Mouse (Mus musculus) lung, postnatal 0 days (tissue): Measurements from ENCODE around the gene Gm17720. TPM values are rescaled to one million over a fixed set of nuclear protein-coding genes. Genes with fewer than 3 reads are reported as not detected.

Experiments used
- ATAC-seq: fragments of 200-750 bp; cut with Nextera tagmentation; 2 replicates; pipeline ENCODE4 v1.8.0; 2017; ENCODE audit warnings: moderate library complexity
- DNase-seq: peaks from one replicate; pipeline ENCODE4 v3.0.0-alpha.2; 2016; ENCODE audit warnings: low spot score
- H3K27ac ChIP-seq: fragments of 300-500 bp; sonication (generic); 2 replicates; pipeline ENCODE4 v1.5.1; 2014; ENCODE audit warnings: antibody characterized with exemption, mild to moderate bottlenecking, low read length, mixed read lengths
- H3K27me3 ChIP-seq: fragments of 300-500 bp; sonication (generic); replicated peaks from 2 replicates; pipeline ENCODE4 v1.6.1; 2014; ENCODE audit warnings: low read length, mixed read lengths; ENCODE audit not compliant: insufficient read depth
- H3K36me3 ChIP-seq: fragments of 300-500 bp; sonication (generic); 2 replicates; pipeline ENCODE4 v1.6.1; 2014; ENCODE audit warnings: low read length, mixed read lengths; ENCODE audit not compliant: insufficient read depth
- H3K4me1 ChIP-seq: fragments of 300-500 bp; sonication (generic); 2 replicates; pipeline ENCODE4 v1.6.1; 2014; ENCODE audit warnings: antibody characterized with exemption, low read depth, low read length, mixed read lengths; ENCODE audit not compliant: insufficient read depth
- H3K4me2 ChIP-seq: fragments of 300-500 bp; sonication (generic); replicated peaks from 2 replicates; pipeline ENCODE4 v1.6.1; 2014; ENCODE audit warnings: low read depth, mild to moderate bottlenecking, low read length, moderate library complexity, mixed read lengths
- H3K4me3 ChIP-seq: fragments of 300-500 bp; sonication (generic); 2 replicates; pipeline ENCODE4 v1.5.1; 2014; ENCODE audit warnings: low read depth, low read length
- H3K9ac ChIP-seq: fragments of 300-500 bp; sonication (generic); replicated peaks from 2 replicates; pipeline ENCODE4 v1.6.1; 2014; ENCODE audit warnings: low read depth, mild to moderate bottlenecking
- H3K9me3 ChIP-seq: fragments of 300-500 bp; sonication (generic); 2 replicates; pipeline ENCODE4 v1.6.1; 2016; ENCODE audit warnings: low read length, mixed read lengths
- CTCF ChIP-seq: IDR thresholded peaks from 2 replicates; pipeline ENCODE4 v1.5.1; 2016; ENCODE audit warnings: antibody characterized with exemption, mild to moderate bottlenecking
- EP300 ChIP-seq: IDR thresholded peaks from 2 replicates; pipeline ENCODE4 v1.6.1; 2016; ENCODE audit warnings: antibody characterized with exemption, mild to moderate bottlenecking, control low read depth
- WGBS: fragments of 180-500 bp; shearing (Covaris S2); extraction: QIAGEN DNeasy Blood & Tissue Kit; methylation state at CpG from one replicate; pipeline ENCODE4 v1.1.7; 2014; 5-methylcytosine and 5-hydroxymethylcytosine counted together
- polyA plus RNA-seq: library from polyadenylated mRNA; unstranded; fragments of >200 nt; fragmentation: Nextera tagmentation; extraction: Ambion mirVana; gene quantifications from 2 replicates; pipeline ENCODE4 v1.2.1, GENCODE M21; 2015

The Gm17720 gene
- polyA plus RNA-seq, 1 experiment from 2014 or later: not detected

DNA sequence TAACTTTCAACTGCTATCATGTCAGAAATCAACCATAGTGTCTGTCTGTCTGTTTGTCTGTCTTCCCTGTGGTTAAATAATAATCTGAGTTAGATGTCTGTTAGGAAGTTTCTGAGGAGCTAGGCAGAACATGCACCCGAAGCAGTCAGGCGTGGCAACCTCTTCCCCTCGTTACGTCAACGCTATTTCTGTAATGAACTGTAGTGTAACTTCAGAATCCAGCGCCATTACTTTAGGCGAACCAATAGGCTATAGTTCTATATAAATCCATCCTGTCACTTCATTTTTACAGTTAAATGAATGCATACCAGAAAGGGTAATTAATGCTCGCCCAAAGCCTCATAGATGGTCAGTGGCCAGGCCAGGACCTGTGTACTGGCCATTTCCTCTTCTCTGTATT, 28.1 kb downstream of the Gm17720 start:
- no peak for DNase-seq
- no peak overlapping the region for H3K27ac ChIP-seq
- H3K4me1 ChIP-seq: no peaks in the 10 kb centered on the region
- H3K9me3 ChIP-seq: no peaks in the 10 kb centered on the region
- H3K27me3 ChIP-seq: no peaks in the 10 kb centered on the region; the same call in 1 of the 2 replicates
- H3K4me2 ChIP-seq: no peak overlapping the region
- no peak for ATAC-seq
- H3K36me3 ChIP-seq: no peaks in the 10 kb centered on the region
- no peak overlapping the region for H3K9ac ChIP-seq
- 70% methylated on average over 8 of the region's 8 CpGs for WGBS
- no peak for TF ChIP-seq EP300
- TF ChIP-seq CTCF: no peak
- H3K4me3 ChIP-seq: no peak overlapping the region

GRCm38 (mm10) chr8:110071600-110071999, 31.0 kb downstream of the Gm17720 start:
- no peak overlapping the region for H3K27ac ChIP-seq
- DNase-seq (peak; percentile 76), ATAC-seq (no peak)
- TF ChIP-seq CTCF (peak; percentile 97), EP300 (no peak)
- 14% methylated on average over 9 of the region's 9 CpGs for WGBS
- no peak overlapping the region for H3K4me2 ChIP-seq
- no peaks in the 10 kb centered on the region for H3K36me3 ChIP-seq
- H3K9ac ChIP-seq: no peak overlapping the region
- no peak overlapping the region for H3K4me3 ChIP-seq
- no peaks in the 10 kb centered on the region for H3K27me3 ChIP-seq
- H3K9me3 ChIP-seq: no peaks in the 10 kb centered on the region
- no peaks in the 10 kb centered on the region for H3K4me1 ChIP-seq

DNA sequence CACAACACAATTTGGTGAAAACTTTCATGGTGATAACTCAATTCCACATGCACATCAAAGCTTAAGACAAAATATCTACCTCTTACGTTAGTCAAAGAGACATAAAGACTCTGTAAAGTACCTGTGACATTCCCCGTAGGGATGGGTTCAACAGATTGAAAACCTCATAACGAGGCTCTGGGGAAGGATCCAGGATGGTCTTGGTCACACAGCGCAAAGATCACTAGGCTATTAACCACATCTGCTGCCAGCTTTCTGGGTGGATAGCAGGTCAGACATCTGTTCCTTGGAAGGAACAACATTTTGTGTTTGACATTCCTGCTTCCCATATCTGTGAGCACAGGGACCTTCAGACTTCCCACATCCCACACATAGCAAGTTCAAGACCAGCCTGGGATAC, 32.8 kb downstream of the Gm17720 start:
- Histone ChIP-seq H3K36me3 (no peaks in the 10 kb centered on the region), H3K4me3 (no peak overlapping the region), H3K9ac (no peak overlapping the region), H3K4me1 (no peaks in the 10 kb centered on the region), H3K4me2 (no peak overlapping the region), H3K27ac (no peak overlapping the region), H3K9me3 (no peaks in the 10 kb centered on the region), H3K27me3 (no peaks in the 10 kb centered on the region)
- TF ChIP-seq CTCF (no peak), EP300 (no peak)
- ATAC-seq: no peak
- WGBS: 83% methylated on average over 4 of the region's 4 CpGs
- DNase-seq: no peak

DNA sequence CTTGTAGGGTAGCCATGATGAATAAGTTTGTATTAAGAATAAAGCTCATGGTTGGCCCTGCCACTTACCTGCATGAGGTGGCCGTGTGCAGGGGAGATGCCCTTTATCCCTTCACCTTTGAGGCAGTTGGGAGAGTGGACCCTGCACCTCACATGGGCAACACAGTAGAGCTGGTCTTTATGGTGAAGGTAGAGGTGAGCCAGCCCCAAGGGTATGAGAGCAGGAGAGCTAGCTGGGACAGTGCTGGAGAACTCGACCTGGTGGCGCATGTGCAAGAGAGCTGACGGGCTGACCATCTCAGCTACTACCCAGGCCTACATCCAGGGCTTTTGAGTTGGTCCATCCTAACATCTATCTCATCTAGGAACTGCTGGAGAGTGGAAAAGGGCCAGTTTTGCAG, 36.9 kb downstream of the Gm17720 start:
- TF ChIP-seq EP300 (no peak), CTCF (no peak)
- ATAC-seq: no peak
- WGBS: 95% methylated on average over 4 of the region's 4 CpGs
- no peak overlapping the region for H3K4me3 ChIP-seq
- H3K27me3 ChIP-seq: no peaks in the 10 kb centered on the region
- no peak overlapping the region for H3K4me2 ChIP-seq
- DNase-seq: no peak
- no peaks in the 10 kb centered on the region; the same call in 1 of the 2 replicates for H3K9me3 ChIP-seq
- H3K4me1 ChIP-seq: no peaks in the 10 kb centered on the region
- no peak overlapping the region for H3K9ac ChIP-seq
- H3K36me3 ChIP-seq: no peaks in the 10 kb centered on the region
- no peak overlapping the region for H3K27ac ChIP-seq

GRCm38 (mm10) chr8:110064606-110065365, 37.8 kb downstream of the Gm17720 start:
- Histone ChIP-seq H3K4me2 (no peak overlapping the region), H3K4me3 (no peak overlapping the region), H3K27ac (no peak overlapping the region), H3K36me3 (no peaks in the 10 kb centered on the region), H3K9ac (no peak overlapping the region), H3K9me3 (no peaks in the 10 kb centered on the region; the same call in 1 of the 2 replicates), H3K27me3 (no peaks in the 10 kb centered on the region), H3K4me1 (no peaks in the 10 kb centered on the region)
- WGBS: 77% methylated on average over 18 of the region's 18 CpGs
- DNase-seq (no peak), ATAC-seq (no peak)
- TF ChIP-seq EP300 (no peak), CTCF (no peak)

DNA sequence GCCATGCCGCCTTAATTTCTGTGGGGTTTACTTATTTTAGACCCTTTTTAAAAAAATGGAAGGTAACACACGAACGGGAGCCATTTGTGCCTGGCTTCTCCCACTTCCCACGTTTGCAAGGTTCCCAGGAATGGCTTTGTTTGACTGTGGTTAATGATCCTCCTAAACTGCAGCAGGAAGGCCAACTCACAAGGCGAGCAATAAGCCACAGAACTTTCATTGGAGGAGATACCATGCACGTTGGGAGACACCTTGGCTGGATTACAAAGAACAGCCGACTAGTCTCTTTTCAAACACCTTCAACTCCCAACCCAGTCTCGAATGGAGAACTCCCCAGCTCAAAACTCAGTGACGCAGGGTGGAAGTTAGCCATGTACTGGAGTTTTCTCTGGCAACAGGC, 38.4 kb downstream of the Gm17720 start:
- DNase-seq (no peak), ATAC-seq (no peak)
- Histone ChIP-seq H3K4me1 (no peaks in the 10 kb centered on the region), H3K36me3 (no peaks in the 10 kb centered on the region), H3K4me3 (no peak overlapping the region), H3K9me3 (no peaks in the 10 kb centered on the region; the same call in 1 of the 2 replicates), H3K27ac (no peak overlapping the region), H3K9ac (no peak overlapping the region), H3K27me3 (no peaks in the 10 kb centered on the region), H3K4me2 (no peak overlapping the region)
- 54% methylated on average over 9 of the region's 9 CpGs for WGBS
- TF ChIP-seq CTCF (no peak), EP300 (no peak)
